Mouse (Mus musculus): ENCODE data around the gene Rab3b. TPM values are rescaled to one million over a fixed set of nuclear protein-coding genes. Genes with fewer than 3 reads are reported as not detected.
A peak's percentile ranks its signal among the peaks of the same experiment; 100 is the strongest.

Rab3b gene
- polyA plus RNA-seq, 1 experiment from 2014 or later = 148 TPM

- Histone ChIP-seq H3K4me3 (no peak overlapping the region), H3K27ac (no peak overlapping the region), H3K4me2 (no peak overlapping the region), H3K36me3 (replicated peaks) (no peaks in the 10 kb centered on the region), H3K9ac (no peak overlapping the region), H3K27me3 (replicated peaks) (0 out of 2 replicates have a peak, but pooled peaks cover 5% of the 10 kb centered on the region), H3K4me1 (no peaks in the 10 kb centered on the region; the same call in 1 of the 2 replicates), H3K9me3 (no peaks in the 10 kb centered on the region)
- ATAC-seq (replicated peaks) = no peak
- WGBS = 92% methylated on average over 4 of the region's 4 CpGs
Measured at GRCm38 (mm10) chr4:108934856-108935255, 56.0 kb downstream of the Rab3b start.

- no peak overlapping the region for H3K4me2 ChIP-seq
- 0 out of 2 replicates have a peak, but pooled peaks have one; percentile 37 for ATAC-seq (replicated peaks)
- H3K4me1 ChIP-seq = peaks cover 13% of the 10 kb centered on the region
- H3K9ac ChIP-seq = no peak overlapping the region
- WGBS = 64% methylated on average over 12 of the region's 12 CpGs
- no peaks in the 10 kb centered on the region for H3K36me3 ChIP-seq (replicated peaks)
- 0 out of 2 replicates have a peak overlapping the region, but pooled peaks have one; percentile 14 for H3K27ac ChIP-seq
- H3K4me3 ChIP-seq = no peak overlapping the region
- H3K27me3 ChIP-seq (replicated peaks) = 0 out of 2 replicates have a peak, but pooled peaks cover 5% of the 10 kb centered on the region
- no peaks in the 10 kb centered on the region for H3K9me3 ChIP-seq
Measured at GRCm38 (mm10) chr4:108937848-108938771, 59.2 kb downstream of the Rab3b start.

GRCm38 (mm10) chr4:108940681-108941473 is 62.0 kb downstream of the Rab3b start:
- no peaks in the 10 kb centered on the region for H3K36me3 ChIP-seq (replicated peaks)
- ATAC-seq (replicated peaks) = peak; percentile 75

GRCm38 (mm10) chr4:108942171-108942570 is 63.3 kb downstream of the Rab3b start:
- H3K4me1 ChIP-seq = peaks cover 13% of the 10 kb centered on the region
- ATAC-seq (replicated peaks) = no peak
- H3K36me3 ChIP-seq (replicated peaks) = no peaks in the 10 kb centered on the region
- H3K9me3 ChIP-seq = no peaks in the 10 kb centered on the region
- no peak overlapping the region for H3K27ac ChIP-seq
- H3K9ac ChIP-seq = no peak overlapping the region
- H3K4me2 ChIP-seq = no peak overlapping the region
- WGBS = 88% methylated on average over 4 of the region's 4 CpGs
- no peak overlapping the region for H3K4me3 ChIP-seq
- no peaks in the 10 kb centered on the region for H3K27me3 ChIP-seq (replicated peaks)

More at GRCm38 (mm10) chr4:108940681-108941473, 62.0 kb downstream of the Rab3b start:
- no peaks in the 10 kb centered on the region for H3K9me3 ChIP-seq
- peaks cover 13% of the 10 kb centered on the region for H3K4me1 ChIP-seq
- H3K4me2 ChIP-seq = no peak overlapping the region
- no peak overlapping the region for H3K27ac ChIP-seq
- 0 out of 2 replicates have a peak, but pooled peaks cover 5% of the 10 kb centered on the region for H3K27me3 ChIP-seq (replicated peaks)
- WGBS = 42% methylated on average over 17 of the region's 17 CpGs
- H3K9ac ChIP-seq = no peak overlapping the region
- H3K4me3 ChIP-seq = no peak overlapping the region

GRCm38 (mm10) chr4:108942986-108943720 is 64.3 kb downstream of the Rab3b start:
- ATAC-seq (replicated peaks) = no peak
- Histone ChIP-seq H3K4me1 (peaks cover 13% of the 10 kb centered on the region), H3K9ac (no peak overlapping the region), H3K9me3 (no peaks in the 10 kb centered on the region), H3K27ac (no peak overlapping the region), H3K4me3 (no peak overlapping the region), H3K36me3 (replicated peaks) (no peaks in the 10 kb centered on the region), H3K27me3 (replicated peaks) (no peaks in the 10 kb centered on the region), H3K4me2 (no peak overlapping the region)
- WGBS = 69% methylated on average over 11 of the region's 11 CpGs

- H3K9me3 ChIP-seq = no peaks in the 10 kb centered on the region
- no peak overlapping the region for H3K9ac ChIP-seq
- no peak overlapping the region for H3K4me2 ChIP-seq
- H3K27me3 ChIP-seq (replicated peaks) = no peaks in the 10 kb centered on the region
- H3K27ac ChIP-seq = no peak overlapping the region
- no peaks in the 10 kb centered on the region for H3K4me1 ChIP-seq
- no peak for ATAC-seq (replicated peaks)
- 86% methylated on average over 7 of the region's 7 CpGs for WGBS
- H3K36me3 ChIP-seq (replicated peaks) = no peaks in the 10 kb centered on the region
- H3K4me3 ChIP-seq = no peak overlapping the region
Measured at GRCm38 (mm10) chr4:108949168-108949567, 70.3 kb downstream of the Rab3b start.

- H3K4me2 ChIP-seq = no peak overlapping the region
- no peaks in the 10 kb centered on the region for H3K4me1 ChIP-seq
- H3K9ac ChIP-seq = no peak overlapping the region
- H3K27ac ChIP-seq = no peak overlapping the region
- H3K4me3 ChIP-seq = no peak overlapping the region
- no peaks in the 10 kb centered on the region for H3K36me3 ChIP-seq (replicated peaks)
- no peaks in the 10 kb centered on the region for H3K27me3 ChIP-seq (replicated peaks)
- WGBS = 100% methylated on average over 1 of the region's 1 CpGs
- H3K9me3 ChIP-seq = no peaks in the 10 kb centered on the region
- ATAC-seq (replicated peaks) = no peak
Measured at GRCm38 (mm10) chr4:108950201-108950600, 71.3 kb downstream of the Rab3b start.

GRCm38 (mm10) chr4:108951663-108952062 is 72.8 kb downstream of the Rab3b start:
- Histone ChIP-seq H3K4me3 (no peak overlapping the region), H3K36me3 (replicated peaks) (no peaks in the 10 kb centered on the region), H3K9ac (no peak overlapping the region), H3K9me3 (no peaks in the 10 kb centered on the region), H3K27ac (no peak overlapping the region), H3K27me3 (replicated peaks) (no peaks in the 10 kb centered on the region), H3K4me1 (no peaks in the 10 kb centered on the region), H3K4me2 (no peak overlapping the region)
- WGBS = 89% methylated on average over 4 of the region's 4 CpGs
- no peak for ATAC-seq (replicated peaks)

GRCm38 (mm10) chr4:108959696-108960095 is 80.8 kb downstream of the Rab3b start:
- H3K4me2 ChIP-seq = no peak overlapping the region
- H3K4me1 ChIP-seq = no peaks in the 10 kb centered on the region
- no peak for ATAC-seq (replicated peaks)
- no peaks in the 10 kb centered on the region for H3K27me3 ChIP-seq (replicated peaks)
- H3K9ac ChIP-seq = no peak overlapping the region
- H3K36me3 ChIP-seq (replicated peaks) = no peaks in the 10 kb centered on the region
- H3K27ac ChIP-seq = no peak overlapping the region
- no peaks in the 10 kb centered on the region for H3K9me3 ChIP-seq
- 87% methylated on average over 3 of the region's 3 CpGs for WGBS
- no peak overlapping the region for H3K4me3 ChIP-seq

- H3K4me2 ChIP-seq = no peak overlapping the region
- no peaks in the 10 kb centered on the region for H3K27me3 ChIP-seq (replicated peaks)
- H3K27ac ChIP-seq = no peak overlapping the region
- H3K36me3 ChIP-seq (replicated peaks) = no peaks in the 10 kb centered on the region
- ATAC-seq (replicated peaks) = no peak
- no peak overlapping the region for H3K9ac ChIP-seq
- no peaks in the 10 kb centered on the region for H3K4me1 ChIP-seq
- H3K9me3 ChIP-seq = no peaks in the 10 kb centered on the region
- H3K4me3 ChIP-seq = no peak overlapping the region
- 91% methylated on average over 4 of the region's 4 CpGs for WGBS
Measured at GRCm38 (mm10) chr4:108960619-108961460, 82.0 kb downstream of the Rab3b start.

GRCm38 (mm10) chr4:108963017-108963416 is 84.2 kb downstream of the Rab3b start:
- Histone ChIP-seq H3K27me3 (replicated peaks) (no peaks in the 10 kb centered on the region), H3K9me3 (no peaks in the 10 kb centered on the region), H3K4me2 (no peak overlapping the region), H3K4me3 (no peak overlapping the region), H3K27ac (no peak overlapping the region), H3K9ac (no peak overlapping the region), H3K36me3 (replicated peaks) (no peaks in the 10 kb centered on the region), H3K4me1 (no peaks in the 10 kb centered on the region)
- 77% methylated on average over 6 of the region's 6 CpGs for WGBS
- no peak for ATAC-seq (replicated peaks)

Data from midbrain, embryonic 15.5 days (tissue).